In the genomic region with DNA sequence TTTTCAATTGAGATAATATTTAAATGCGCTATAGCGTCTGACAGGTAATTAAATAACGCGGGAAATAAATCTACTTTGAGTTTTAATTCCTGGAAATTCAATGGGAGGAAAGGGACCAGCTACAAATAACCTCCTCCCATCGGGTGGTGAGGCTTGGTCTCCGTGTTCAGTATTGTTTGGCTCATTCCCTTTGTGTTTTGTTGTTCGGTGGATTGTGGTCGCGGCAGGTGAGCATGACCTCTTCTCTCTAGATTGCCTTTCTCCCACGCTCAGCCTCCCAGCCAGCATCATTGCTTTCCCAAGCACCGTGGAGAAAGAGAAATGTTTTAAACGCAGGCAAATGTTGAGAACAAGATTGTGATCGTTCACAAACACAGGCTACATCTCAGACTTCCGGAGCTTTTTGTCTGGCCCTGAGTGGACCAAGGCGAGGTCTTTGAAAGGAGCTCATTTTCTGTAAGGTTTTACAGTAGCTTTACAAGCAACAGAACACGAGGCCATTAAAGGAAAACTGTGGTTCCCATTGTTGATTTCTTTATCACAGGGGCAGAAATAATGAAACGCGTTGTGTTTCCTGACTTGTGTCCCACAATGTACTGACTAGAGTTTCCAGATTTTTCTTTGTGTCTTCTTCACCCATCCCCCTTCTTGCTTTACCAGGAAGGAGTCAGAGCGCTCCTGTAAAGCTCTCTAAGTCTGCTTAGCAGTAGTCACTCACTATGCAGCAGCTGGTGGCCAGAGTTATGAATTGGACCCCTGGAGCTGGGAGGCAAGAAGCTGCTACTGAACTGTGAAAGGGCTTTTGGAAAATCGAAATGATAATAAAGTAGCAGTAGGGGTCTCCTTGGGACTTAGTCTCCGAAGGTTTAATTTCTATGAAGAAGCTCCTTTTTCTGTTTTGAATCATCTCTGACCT, we compare ENCODE assay signal across 14 mouse cellular contexts.
DNase-seq lines count a peak whose midpoint lies in the region; ATAC-seq and TF ChIP-seq lines count a peak whose summit lies in the region.
"Had no signal": no experiment of that assay in that cellular context is flagged by ENCODE, and none has a peak within 500 bp of the region (broad histone marks: within the 10 kb centered on the region; RNA-seq: fewer than 3 reads in every experiment).

No protein-coding gene starts in this region.

- no peaks in the 10 kb centered on the region for H3K36me3 ChIP-seq in kidney, embryonic 16.5 days (ENCODE audit: insufficient read depth, low read length)
- no peaks in the 10 kb centered on the region for H3K36me3 ChIP-seq in hindbrain, embryonic 12.5 days
- H3K36me3 ChIP-seq in midbrain, postnatal 0 days (ENCODE audit: insufficient read depth, low read length): no peaks in the 10 kb centered on the region
- H3K36me3 ChIP-seq: embryonic facial prominence, embryonic 15.5 days; limb, embryonic 15.5 days had no signal

- 53% methylated on average over 21 of the region's 21 CpGs for WGBS in kidney, embryonic 16.5 days
- WGBS in hindbrain, embryonic 12.5 days: 47% methylated on average over 21 of the region's 21 CpGs
- 28% methylated on average over 21 of the region's 21 CpGs for WGBS in midbrain, postnatal 0 days

- H3K27ac ChIP-seq in kidney, embryonic 16.5 days (ENCODE audit: low read length): no peak overlapping the region
- H3K27ac ChIP-seq in hindbrain, embryonic 12.5 days: no peak overlapping the region; the same call in 1 of the 2 replicates
- H3K27ac ChIP-seq in midbrain, postnatal 0 days (ENCODE audit: low read depth, low read length): no peak overlapping the region
- H3K27ac ChIP-seq: embryonic facial prominence, embryonic 15.5 days; heart, adult 2 months; limb, embryonic 15.5 days had no signal

- no peak overlapping the region for H3K9ac ChIP-seq in kidney, embryonic 16.5 days (replicated peaks; ENCODE audit: low read length)
- no peak overlapping the region for H3K9ac ChIP-seq in hindbrain, embryonic 12.5 days
- H3K9ac ChIP-seq in midbrain, postnatal 0 days (replicated peaks; ENCODE audit: low read length, poor library complexity, severe bottlenecking): 0 out of 2 replicates have a peak overlapping the region, but pooled peaks have one; percentile 4
- H3K9ac ChIP-seq: embryonic facial prominence, embryonic 15.5 days; limb, embryonic 15.5 days had no signal

- 0 out of 2 replicates have a peak overlapping the region, but pooled peaks have one; percentile 0 for H3K4me2 ChIP-seq in kidney, embryonic 16.5 days (replicated peaks; ENCODE audit: low read depth, low read length)
- H3K4me2 ChIP-seq in hindbrain, embryonic 12.5 days (replicated peaks): peak overlapping the region; percentile 15; the same call in 1 of the 2 replicates
- peak overlapping the region; percentile 12; the same call in 1 of the 2 replicates for H3K4me2 ChIP-seq in midbrain, postnatal 0 days (ENCODE audit: low read depth, low read length, poor library complexity, severe bottlenecking)
- H3K4me2 ChIP-seq: embryonic facial prominence, embryonic 15.5 days; limb, embryonic 15.5 days had no signal

- ATAC-seq in kidney, embryonic 16.5 days (ENCODE audit: low FRiP score, low TSS enrichment): no peak; the same call in 1 of the 2 replicates
- peak; percentile 16; the same call in 1 of the 2 replicates for ATAC-seq in hindbrain, embryonic 12.5 days (ENCODE audit: low FRiP score)
- no peak for ATAC-seq in midbrain, postnatal 0 days (ENCODE audit: low FRiP score)
- ATAC-seq in erythroid progenitor cell, adult 5-6 weeks (replicated peaks; ENCODE audit: low FRiP score, poor library complexity, severe bottlenecking): no peak

- no peak for DNase-seq in kidney, adult 11 months
- DNase-seq in ZHBTc4 (ENCODE audit: low read depth, low spot score): peak; percentile 84
- DNase-seq in midbrain, postnatal 0 days (ENCODE audit: low spot score): peak; percentile 24
- no peak for DNase-seq in layer of hippocampus, postnatal 10 days (ENCODE audit: low spot score in 2 of 2)
- no peak for DNase-seq in cerebellum, adult 18-20 months
- DNase-seq: cerebellum, postnatal 14 days; heart, adult 2 months; kidney, postnatal 10 days; layer of hippocampus, postnatal 36 days had no signal

- H3K4me1 ChIP-seq in kidney, embryonic 16.5 days (ENCODE audit: insufficient read depth, low read length): peaks cover 2% of the 10 kb centered on the region; the same call in 1 of the 2 replicates
- H3K4me1 ChIP-seq in hindbrain, embryonic 12.5 days: peaks cover 2% of the 10 kb centered on the region; the same call in 1 of the 2 replicates
- no peaks in the 10 kb centered on the region for H3K4me1 ChIP-seq in midbrain, postnatal 0 days (ENCODE audit: insufficient read depth, low read length)
- H3K4me1 ChIP-seq: embryonic facial prominence, embryonic 15.5 days; limb, embryonic 15.5 days had no signal

- no peak overlapping the region for H3K4me3 ChIP-seq in kidney, embryonic 16.5 days (ENCODE audit: low read length)
- H3K4me3 ChIP-seq in hindbrain, embryonic 12.5 days: no peak overlapping the region
- no peak overlapping the region for H3K4me3 ChIP-seq in midbrain, postnatal 0 days (ENCODE audit: low read depth, low read length)
- H3K4me3 ChIP-seq: embryonic facial prominence, embryonic 15.5 days; heart, adult 2 months; limb, embryonic 15.5 days had no signal

- no peak for TF ChIP-seq CTCF in midbrain, postnatal 0 days (IDR thresholded peaks at IDR 0.05)

- no peaks in the 10 kb centered on the region for H3K9me3 ChIP-seq in kidney, embryonic 16.5 days (ENCODE audit: low read length)
- no peaks in the 10 kb centered on the region for H3K9me3 ChIP-seq in hindbrain, embryonic 12.5 days (replicated peaks)
- H3K9me3 ChIP-seq in midbrain, postnatal 0 days (ENCODE audit: low read length): no peaks in the 10 kb centered on the region
- H3K9me3 ChIP-seq: embryonic facial prominence, embryonic 15.5 days; limb, embryonic 15.5 days had no signal

- no peaks in the 10 kb centered on the region for H3K27me3 ChIP-seq in kidney, embryonic 16.5 days (ENCODE audit: insufficient read depth, low read length)
- no peaks in the 10 kb centered on the region for H3K27me3 ChIP-seq in hindbrain, embryonic 12.5 days
- H3K27me3 ChIP-seq in midbrain, postnatal 0 days (ENCODE audit: insufficient read depth, low read length): no peaks in the 10 kb centered on the region
- H3K27me3 ChIP-seq: embryonic facial prominence, embryonic 15.5 days; limb, embryonic 15.5 days had no signal

Comparison
In these comparisons a context has a peak if more than half of its experiments do, and no peak if none do; other contexts are left out.
1. DNase-seq: peak in ZHBTc4 (single experiment) and midbrain, postnatal 0 days (single experiment); none in kidney, adult 11 months (single experiment), layer of hippocampus, postnatal 10 days (0 of 2) and cerebellum, adult 18-20 months (0 of 2).
2. Peak in every context shown above with its lines, with median percentiles within 50 percentile points of each other: H3K4me2 ChIP-seq.